ENCODE assay signal across 12 mouse cellular contexts in genomic region chr6:100292411-100292810, GRCm38 (mm10). TPM values are rescaled to one million over a fixed set of nuclear protein-coding genes. Genes with fewer than 3 reads are reported as not detected.
DNase-seq lines count a peak whose midpoint lies in the region; ATAC-seq lines count a peak whose summit lies in the region.
"Had no signal": no experiment of that assay in that cellular context is flagged by ENCODE, and none has a peak within 500 bp of the region (broad histone marks: within the 10 kb centered on the region; RNA-seq: fewer than 3 reads in every experiment).

No protein-coding gene starts in this region.

- DNase-seq in cerebellum, postnatal 10 days, result peak; percentile 16 to 18
- DNase-seq in cerebellum, adult 11-12 months, result no peak
- DNase-seq in layer of hippocampus, postnatal 14 days (ENCODE audit: low spot score in 2 of 2), result peak; percentile 15 to 55
- DNase-seq in right cerebral cortex, postnatal 10 days (ENCODE audit: low spot score in 2 of 2), result peak; percentile 68 to 71
- no peak for DNase-seq in embryo, embryonic 10.5 days (ENCODE audit: low spot score)
- no peak for DNase-seq in kidney, adult 11 months
- no peak for DNase-seq in adrenal gland, postnatal 25 days
- DNase-seq: kidney, adult 9 months; liver; lung, adult 2 months had no signal

- ATAC-seq in frontal cortex, adult (ENCODE audit: low TSS enrichment), result peak; percentile 71
- ATAC-seq: midbrain, embryonic 16.5 days had no signal

RNA-seq across cellular contexts. Expression of gene Rybp, which starts 5.1 kb away (rescaled TPM):
- total RNA-seq in layer of hippocampus, postnatal 14 days (2021), result 10 to 100 TPM; 56.7 to 58.7 TPM
- total RNA-seq in adrenal gland, postnatal 25 days (2021), result 23.7 and 25.2 TPM in 2 replicates

Comparison
In these comparisons a context has a peak if more than half of its experiments do, and no peak if none do; other contexts are left out.
1. DNase-seq: peak in cerebellum, postnatal 10 days (2 of 2), layer of hippocampus, postnatal 14 days (2 of 2) and right cerebral cortex, postnatal 10 days (2 of 2); none in cerebellum, adult 11-12 months (single experiment), embryo, embryonic 10.5 days (single experiment), kidney, adult 11 months (single experiment) and adrenal gland, postnatal 25 days (single experiment).